Mouse (Mus musculus) kidney, adult 2 months (tissue): ENCODE measurements at regions not wholly inside any gene's neighbourhood (a gene's known extent, or its start where the extent isn't known, plus 50 kb on each side); places are given as distances from the start of the nearest gene placed in this dataset.

Experiments used
- CTCF ChIP-seq: fragments of 200-500 bp; conservative IDR thresholded peaks from 2 replicates; pipeline ENCODE4 v1.5.1; 2011; ENCODE audit warnings: low read depth, mild to moderate bottlenecking, control low read depth, low read length, moderate library complexity, mixed read lengths; ENCODE audit not compliant: insufficient read depth, insufficient read length
- POLR2A ChIP-seq: fragments of 200-500 bp; IDR thresholded peaks from one replicate; pipeline ENCODE4 v1.6.1; 2011; ENCODE audit warnings: low read depth, low read length, control low read depth

DNA sequence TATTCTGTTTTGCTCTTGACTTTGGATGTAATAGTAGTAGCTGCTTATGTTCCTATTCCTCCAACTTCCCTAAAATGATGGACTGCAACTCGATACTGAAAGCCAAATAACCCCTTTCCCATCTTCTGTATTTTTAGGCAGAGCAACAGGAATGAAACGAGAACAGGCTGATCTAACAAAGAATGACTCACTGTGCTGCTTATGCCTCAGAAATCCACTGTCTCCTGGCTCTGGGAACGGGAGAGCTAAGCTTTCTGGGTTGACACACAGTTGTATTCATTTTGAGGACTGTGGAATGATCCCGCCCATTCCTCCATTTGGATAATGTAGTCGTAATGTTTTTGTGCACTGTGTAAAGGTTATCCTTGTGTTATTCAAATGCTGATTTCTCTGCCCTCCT is 82.6 kb upstream of the Mon1b start:
- TF ChIP-seq POLR2A = no peak
- no peak for TF ChIP-seq CTCF
